Mouse (Mus musculus) ES-E14 (cell line): ENCODE data around the gene Hadhb.

Experiments
- CHD2 ChIP-seq: IDR thresholded peaks from 2 replicates; pipeline ENCODE4 v1.6.1; 2014; ENCODE audit warnings: mild to moderate bottlenecking, low read depth, low read length, inconsistent platforms
- ZC3H11A ChIP-seq: IDR thresholded peaks from 2 replicates; pipeline ENCODE4 v1.6.1; 2012; ENCODE audit warnings: low read depth, mild to moderate bottlenecking, inconsistent platforms, low read length, borderline replicate concordance

- TF ChIP-seq ZC3H11A (no peak), CHD2 (no peak)
Measured at GRCm38 (mm10) chr5:30203216-30203885, 48.3 kb downstream of the Hadhb start.
